Mouse (Mus musculus): ENCODE results near the gene Gpr137b.

DNA sequence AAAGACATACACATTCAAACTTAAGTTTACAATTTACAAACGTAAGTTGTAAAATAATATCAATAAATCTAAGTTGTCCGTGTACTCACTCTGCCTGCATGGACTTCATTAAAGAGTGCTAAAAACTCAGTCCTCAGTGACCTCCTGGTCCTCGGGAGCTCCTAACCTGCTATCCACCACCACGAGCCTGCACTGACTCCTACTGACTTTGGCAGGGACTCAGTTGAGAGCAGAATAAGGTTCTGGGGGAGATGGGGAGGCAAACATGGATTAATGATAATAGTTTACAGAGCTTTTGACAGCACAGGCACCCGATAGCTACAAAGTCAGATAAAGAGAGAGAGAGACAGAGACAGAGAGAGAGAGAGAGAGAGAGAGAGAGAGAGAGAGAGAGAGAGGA, 16.6 kb downstream of the Gpr137b start:
- TF ChIP-seq POLR2A (IDR thresholded peaks at IDR 0.05; ENCODE audit: insufficient read depth, low read length) (no peak), CTCF (IDR thresholded peaks at IDR 0.05; ENCODE audit: low read depth, low read length) (no peak)

All from ES-Bruce4 (cell line).